Mouse (Mus musculus) hindbrain, postnatal 0 days (tissue): ENCODE measurements around the gene Olfr62. TPM values are rescaled to one million over a fixed set of nuclear protein-coding genes. Genes with fewer than 3 reads are reported as not detected.

ENCODE experiments used
- ATAC-seq: fragments of 200-750 bp; cut with Nextera tagmentation; 2 replicates; pipeline ENCODE4 v1.8.0; 2017; ENCODE audit warnings: mild to moderate bottlenecking, moderate TSS enrichment, moderate library complexity
- DNase-seq: peaks from one replicate; pipeline ENCODE4 v3.0.0-alpha.2; 2015; ENCODE audit warnings: low spot score
- H3K27ac ChIP-seq: fragments of 300-500 bp; sonication (generic); 2 replicates; pipeline ENCODE4 v1.5.1; 2014; ENCODE audit warnings: mild to moderate bottlenecking
- H3K27me3 ChIP-seq: fragments of 300-500 bp; sonication (generic); 2 replicates; pipeline ENCODE4 v1.6.1; 2014; ENCODE audit warnings: low read length, mixed read lengths; ENCODE audit not compliant: insufficient read depth
- H3K36me3 ChIP-seq: fragments of 300-500 bp; sonication (generic); 2 replicates; pipeline ENCODE4 v1.6.1; 2014; ENCODE audit warnings: low read length, mixed read lengths; ENCODE audit not compliant: insufficient read depth
- H3K4me1 ChIP-seq: fragments of 300-500 bp; sonication (generic); 2 replicates; pipeline ENCODE4 v1.6.1; 2014; ENCODE audit warnings: antibody characterized with exemption, low read length, mixed read lengths; ENCODE audit not compliant: insufficient read depth
- H3K4me2 ChIP-seq: fragments of 300-500 bp; sonication (generic); 2 replicates; pipeline ENCODE4 v1.6.1; 2014; ENCODE audit warnings: low read depth, mild to moderate bottlenecking, low read length, moderate library complexity, mixed read lengths
- H3K4me3 ChIP-seq: fragments of 300-500 bp; sonication (generic); 2 replicates; pipeline ENCODE4 v1.5.1; 2014; ENCODE audit warnings: low read length
- H3K9ac ChIP-seq: fragments of 300-500 bp; sonication (generic); replicated peaks from 2 replicates; pipeline ENCODE4 v1.6.1; 2014; ENCODE audit warnings: mild to moderate bottlenecking, low read length, moderate library complexity, mixed read lengths
- H3K9me3 ChIP-seq: fragments of 300-500 bp; sonication (generic); 2 replicates; pipeline ENCODE4 v1.6.1; 2016; ENCODE audit warnings: low read length, mixed read lengths
- CTCF ChIP-seq: IDR thresholded peaks from 2 replicates; pipeline ENCODE4 v1.5.1; 2016; ENCODE audit warnings: antibody characterized with exemption, control low read depth, low read depth
- WGBS: fragments of 180-500 bp; shearing (Covaris S2); extraction: QIAGEN DNeasy Blood & Tissue Kit; methylation state at CpG from one replicate; pipeline ENCODE4 v1.1.7; 2014; 5-methylcytosine and 5-hydroxymethylcytosine counted together
- polyA plus RNA-seq: library from polyadenylated mRNA; unstranded; fragments of >200 nt; fragmentation: Nextera tagmentation; extraction: Ambion mirVana; gene quantifications from 2 replicates; pipeline ENCODE4 v1.2.1, GENCODE M21; 2015
- total RNA-seq: library from RNA; depleted of rRNA; stranded (reverse); fragments of >200 nt; gene quantifications from 2 replicates; pipeline ENCODE4 v1.2.3, GENCODE M21; 2014; rRNA removed

Olfr62 gene
- total RNA-seq (not detected in 2 replicates), polyA plus RNA-seq (not detected in 2 replicates)

- DNase-seq (no peak), ATAC-seq (no peak)
Observed at GRCm38 (mm10) chr4:118658652-118659051, at the start of gene Olfr62. Olfr62 (plus strand) TSS chr4:118658952.

GRCm38 (mm10) chr4:118609836-118610235 is 48.9 kb upstream of the Olfr62 start:
- no peak for DNase-seq
- H3K9me3 ChIP-seq, result no peaks in the 10 kb centered on the region
- WGBS, result 73% methylated on average over 3 of the region's 3 CpGs
- no peak for TF ChIP-seq CTCF
- H3K4me3 ChIP-seq, result no peak overlapping the region
- ATAC-seq, result no peak
- H3K27ac ChIP-seq, result no peak overlapping the region
- H3K4me1 ChIP-seq, result no peaks in the 10 kb centered on the region
- H3K27me3 ChIP-seq, result no peaks in the 10 kb centered on the region
- H3K4me2 ChIP-seq, result no peak overlapping the region
- H3K36me3 ChIP-seq, result no peaks in the 10 kb centered on the region
- H3K9ac ChIP-seq, result no peak overlapping the region

More at GRCm38 (mm10) chr4:118658652-118659051, at the start of gene Olfr62:
- no peaks in the 10 kb centered on the region for H3K9me3 ChIP-seq
- no peak within 1 kb of the TSS for H3K4me3 ChIP-seq
- H3K4me1 ChIP-seq, result no peaks in the 10 kb centered on the region
- no peaks in the 10 kb centered on the region for H3K36me3 ChIP-seq
- no peaks in the 10 kb centered on the region for H3K27me3 ChIP-seq
- H3K27ac ChIP-seq, result no peak within 1 kb of the TSS
- H3K4me2 ChIP-seq, result no peak within 1 kb of the TSS
- H3K9ac ChIP-seq, result no peak within 1 kb of the TSS
- no peak for TF ChIP-seq CTCF

- peak; percentile 56 for TF ChIP-seq CTCF
- 27% methylated on average over 11 of the region's 11 CpGs for WGBS
- Histone ChIP-seq H3K9me3 (no peaks in the 10 kb centered on the region; the same call in 1 of the 2 replicates), H3K4me2 (no peak overlapping the region), H3K4me1 (no peaks in the 10 kb centered on the region), H3K9ac (no peak overlapping the region), H3K4me3 (no peak overlapping the region), H3K27ac (no peak overlapping the region), H3K36me3 (no peaks in the 10 kb centered on the region), H3K27me3 (no peaks in the 10 kb centered on the region)
- DNase-seq (peak; percentile 42), ATAC-seq (no peak)
Observed at GRCm38 (mm10) chr4:118612619-118613018, 46.1 kb upstream of the Olfr62 start.

GRCm38 (mm10) chr4:118615412-118615811 is 43.3 kb upstream of the Olfr62 start:
- ATAC-seq (no peak), DNase-seq (peak; percentile 22)
- Histone ChIP-seq H3K36me3 (no peaks in the 10 kb centered on the region), H3K27me3 (no peaks in the 10 kb centered on the region), H3K9me3 (no peaks in the 10 kb centered on the region; the same call in 1 of the 2 replicates), H3K27ac (no peak overlapping the region), H3K4me1 (no peaks in the 10 kb centered on the region), H3K4me3 (no peak overlapping the region), H3K9ac (no peak overlapping the region), H3K4me2 (no peak overlapping the region)
- WGBS, result 51% methylated on average over 11 of the region's 11 CpGs
- no peak for TF ChIP-seq CTCF

GRCm38 (mm10) chr4:118620279-118620966 is 38.3 kb upstream of the Olfr62 start, which contains the start of the genes Cfap57 and Ebna1bp2:
Cfap57 (minus strand) TSS chr4:118620777.
Ebna1bp2 (plus strand) TSS chr4:118620799.
- Histone ChIP-seq H3K4me2 (peak within 1 kb of the TSS; percentile 84), H3K9me3 (no peaks in the 10 kb centered on the region; the same call in 1 of the 2 replicates), H3K4me1 (peaks cover 8% of the 10 kb centered on the region; the same call in 1 of the 2 replicates), H3K36me3 (peaks cover 18% of the 10 kb centered on the region), H3K27me3 (no peaks in the 10 kb centered on the region), H3K4me3 (peak within 1 kb of the TSS; percentile 64), H3K27ac (peak within 1 kb of the TSS; percentile 67; the same call in 1 of the 2 replicates), H3K9ac (peak within 1 kb of the TSS; percentile 53)
- no peak for TF ChIP-seq CTCF
- 2% methylated on average over 33 of the region's 41 CpGs for WGBS
- ATAC-seq (peak; percentile 95), DNase-seq (peak; percentile 96)

- Histone ChIP-seq H3K9ac (peak overlapping the region; percentile 53), H3K4me1 (peaks cover 8% of the 10 kb centered on the region; the same call in 1 of the 2 replicates), H3K9me3 (no peaks in the 10 kb centered on the region; the same call in 1 of the 2 replicates), H3K4me3 (peak overlapping the region; percentile 64), H3K27ac (peak overlapping the region; percentile 67; the same call in 1 of the 2 replicates), H3K36me3 (peaks cover 23% of the 10 kb centered on the region), H3K4me2 (peak overlapping the region; percentile 84), H3K27me3 (no peaks in the 10 kb centered on the region)
- under 1% methylated on average over 23 of the region's 23 CpGs for WGBS
- no peak for TF ChIP-seq CTCF
- peak; percentile 64; the same call in 1 of the 2 replicates for ATAC-seq
- DNase-seq, result no peak
Observed at GRCm38 (mm10) chr4:118620967-118621320, 37.8 kb upstream of the Olfr62 start.

- peak overlapping the region; percentile 64 for H3K4me3 ChIP-seq
- peaks cover 8% of the 10 kb centered on the region; the same call in 1 of the 2 replicates for H3K4me1 ChIP-seq
- no peaks in the 10 kb centered on the region; the same call in 1 of the 2 replicates for H3K9me3 ChIP-seq
- DNase-seq (no peak), ATAC-seq (no peak)
- 90% methylated on average over 9 of the region's 9 CpGs for WGBS
- no peaks in the 10 kb centered on the region for H3K27me3 ChIP-seq
- peaks cover 31% of the 10 kb centered on the region for H3K36me3 ChIP-seq
- no peak for TF ChIP-seq CTCF
- H3K4me2 ChIP-seq, result peak overlapping the region; percentile 84
- H3K27ac ChIP-seq, result no peak overlapping the region
- no peak overlapping the region for H3K9ac ChIP-seq
Observed at GRCm38 (mm10) chr4:118621781-118622180, 37.0 kb upstream of the Olfr62 start.
